Mouse (Mus musculus) lung, adult 2 months (tissue): ENCODE results near the gene Pld6. TPM values are rescaled to one million over a fixed set of nuclear protein-coding genes. Genes with fewer than 3 reads are reported as not detected.

Experiments used
- DNase-seq: peaks from one replicate; pipeline ENCODE4 v3.0.0; 2022
- H3K4me1 ChIP-seq: fragments of 200-500 bp; 2 replicates; pipeline ENCODE4 v1.6.1; 2011; ENCODE audit warnings: low read length; ENCODE audit not compliant: control insufficient read depth, insufficient read depth
- H3K4me3 ChIP-seq: fragments of 200-500 bp; replicated peaks from 2 replicates; pipeline ENCODE3; 2011; ENCODE audit warnings: low read depth, mild to moderate bottlenecking, control low read depth, low read length; ENCODE audit errors: extremely low read depth
- CTCF ChIP-seq: fragments of 200-500 bp; IDR thresholded peaks from 2 replicates; pipeline ENCODE4 v1.5.1; 2011; ENCODE audit warnings: mild to moderate bottlenecking, low read length, control low read depth; ENCODE audit not compliant: insufficient read depth
- POLR2A ChIP-seq: fragments of 200-500 bp; IDR thresholded peaks from 2 replicates; pipeline ENCODE4 v1.6.1; 2011; ENCODE audit warnings: low read depth, mild to moderate bottlenecking, control low read depth, low read length, borderline replicate concordance; ENCODE audit errors: extremely low read depth
- WGBS: fragments of 180-500 bp; shearing (Covaris S2); methylation state at CpG from one replicate; pipeline ENCODE4 v1.1.7; 2018; 5-methylcytosine and 5-hydroxymethylcytosine counted together
- polyA plus RNA-seq: library from polyadenylated mRNA; depleted of rRNA; stranded (reverse); fragments of >200 nt; gene quantifications from 2 replicates; pipeline ENCODE4 v1.2.3, GENCODE M21; 2012

Pld6 gene
- polyA plus RNA-seq, 1 experiment, result 2.0 TPM

DNA sequence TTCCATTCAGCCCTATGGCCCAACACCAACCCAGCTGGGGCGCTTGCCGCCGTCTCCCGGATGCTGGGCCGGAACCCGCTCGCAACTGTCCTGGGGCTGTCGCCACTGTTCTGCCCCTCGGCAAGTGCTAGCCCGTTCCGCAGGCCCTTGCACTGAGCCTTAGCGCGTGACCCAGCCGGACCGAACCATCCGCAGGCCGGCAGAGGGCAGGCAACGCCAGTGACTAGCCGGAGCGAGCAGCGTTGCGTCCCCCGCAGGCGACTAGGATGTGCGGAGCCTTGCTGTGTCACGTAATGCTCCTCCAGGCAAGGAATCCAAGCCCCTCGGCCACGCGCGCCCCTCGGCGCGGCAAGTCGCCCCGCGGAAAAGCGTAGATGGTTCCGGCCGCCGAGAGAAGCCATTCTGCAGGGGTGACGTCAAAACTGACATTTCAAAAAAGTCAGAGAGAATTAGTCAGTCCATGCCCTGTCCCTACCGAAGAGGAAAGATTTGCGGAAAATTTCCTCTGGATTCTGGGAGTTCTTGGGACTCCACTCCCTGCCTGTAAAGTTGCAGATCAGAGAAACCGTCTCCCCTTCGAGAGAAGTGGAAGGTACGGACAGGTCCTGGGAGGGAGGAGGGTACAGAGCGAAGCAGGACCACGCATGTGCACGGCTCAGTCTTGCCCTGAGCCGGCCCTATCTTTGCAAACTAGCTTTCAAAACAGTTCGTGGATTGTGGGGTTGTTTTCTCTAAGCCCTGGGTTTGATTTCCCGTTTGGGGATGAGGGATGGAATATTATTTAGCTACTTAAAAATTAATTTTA is 22.4 kb upstream of the Pld6 start, which contains the start of gene Flcn:
Gene Flcn (minus strand): TSS at position 347 of the 805 bp plus-strand sequence.
- Histone ChIP-seq H3K4me3 (peak within 1 kb of the TSS; percentile 75), H3K4me1 (no peaks in the 10 kb centered on the region; the same call in none of the 2 replicates)
- peak; percentile 91 for DNase-seq
- WGBS, result under 1% methylated on average over 52 of the region's 52 CpGs
- TF ChIP-seq CTCF (no peak), POLR2A (peak; percentile 97)

DNA sequence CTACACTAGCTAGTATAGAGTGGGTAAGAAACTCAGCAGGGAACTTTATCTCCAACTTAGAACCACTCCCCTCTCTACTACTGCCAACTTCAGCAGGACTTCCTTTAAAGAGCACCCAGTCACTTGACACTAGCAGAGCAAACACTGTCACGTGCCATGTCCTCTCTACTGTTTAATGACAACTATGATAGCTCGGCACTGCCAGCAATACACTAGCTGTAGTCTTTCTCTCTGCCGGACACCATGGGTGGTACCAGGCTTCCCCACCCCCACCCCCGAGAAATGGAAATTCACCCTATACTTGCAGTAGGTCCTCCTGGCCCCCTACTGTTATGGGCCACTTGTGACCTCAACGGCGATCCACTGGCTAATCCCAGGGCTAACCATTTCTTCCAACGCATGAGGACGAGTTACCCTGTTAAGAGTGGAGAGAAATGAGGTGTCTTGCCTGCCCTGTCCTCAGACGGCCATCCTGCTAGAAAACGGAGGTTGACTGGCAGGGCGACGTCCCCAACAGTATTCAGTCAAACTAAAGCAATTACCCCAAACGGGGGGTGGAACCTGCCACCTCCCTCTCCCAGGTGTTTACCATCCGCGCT is 21.7 kb upstream of the Pld6 start:
- WGBS, result under 1% methylated on average over 15 of the region's 15 CpGs
- H3K4me3 ChIP-seq, result peak overlapping the region; percentile 75
- no peak for DNase-seq

DNA sequence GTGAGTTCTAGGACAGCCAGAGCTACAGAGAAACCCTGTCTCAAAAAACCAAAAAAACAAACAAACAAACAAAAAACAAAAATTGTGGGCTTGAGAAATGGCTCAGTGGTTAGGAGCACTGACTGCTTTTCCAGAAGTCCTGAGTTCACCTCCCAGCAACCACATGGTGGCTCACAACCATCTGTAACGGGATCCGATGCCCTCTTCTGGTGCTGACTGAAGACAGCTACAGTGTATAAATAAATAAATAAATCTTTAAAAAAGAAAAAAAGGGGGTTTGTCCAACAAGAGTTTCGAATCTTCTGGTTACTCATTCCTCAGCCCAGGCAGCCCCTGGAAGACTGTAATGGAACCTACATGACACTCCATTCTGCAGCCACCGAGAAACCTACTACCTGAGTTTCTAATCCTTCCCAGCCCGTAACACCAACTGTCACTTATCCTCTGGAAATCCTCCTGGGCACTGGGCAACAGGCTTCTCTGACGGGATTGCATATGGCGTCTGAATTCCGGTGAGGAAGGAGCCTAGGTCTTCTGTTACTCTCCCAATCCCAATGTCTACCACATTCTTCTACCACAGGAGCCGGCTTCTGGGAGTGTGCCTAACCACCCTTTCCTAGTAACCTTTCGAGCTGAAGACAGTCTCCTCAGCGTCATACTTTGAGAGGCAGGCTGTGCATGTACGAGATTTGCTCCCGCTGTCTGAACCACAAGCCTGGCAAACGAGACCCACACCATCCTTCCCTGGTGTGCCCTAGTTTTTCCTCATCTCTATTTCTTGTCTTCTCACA is 20.9 kb upstream of the Pld6 start:
- no peak for TF ChIP-seq CTCF
- no peak for TF ChIP-seq POLR2A
- WGBS, result 59% methylated on average over 14 of the region's 14 CpGs
- no peaks in the 10 kb centered on the region; the same call in none of the 2 replicates for H3K4me1 ChIP-seq
- H3K4me3 ChIP-seq, result peak overlapping the region; percentile 44
- DNase-seq, result no peak

More for the DNA sequence above, 21.7 kb upstream of the Pld6 start:
- H3K4me1 ChIP-seq, result no peaks in the 10 kb centered on the region; the same call in none of the 2 replicates
- TF ChIP-seq POLR2A (no peak), CTCF (no peak)

DNA sequence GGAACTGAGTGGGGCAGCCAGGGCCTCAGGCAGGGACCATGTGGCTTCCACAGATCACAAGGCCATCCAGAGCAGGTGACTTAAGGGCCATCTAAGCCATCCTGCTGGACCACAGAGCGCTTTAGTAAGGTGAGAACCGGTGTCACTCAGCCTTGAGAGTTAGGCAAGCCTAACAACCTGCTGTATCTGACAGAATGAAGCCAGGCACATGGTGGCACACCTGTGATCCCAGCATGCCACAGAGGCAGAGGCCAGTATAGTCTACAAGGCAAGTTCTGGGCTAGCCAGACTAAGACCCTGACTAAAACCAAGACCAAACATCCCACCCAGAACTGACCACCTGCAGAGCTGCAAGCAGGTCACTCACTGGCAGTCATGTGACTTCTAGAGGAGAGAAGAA is 18.2 kb upstream of the Pld6 start:
- no peak for TF ChIP-seq CTCF
- TF ChIP-seq POLR2A, result no peak
- 93% methylated on average over 2 of the region's 2 CpGs for whole genome bisulfite sequencing
- DNase-seq, result no peak
- Histone ChIP-seq H3K4me1 (no peaks in the 10 kb centered on the region; the same call in none of the 2 replicates), H3K4me3 (no peak overlapping the region)

DNA sequence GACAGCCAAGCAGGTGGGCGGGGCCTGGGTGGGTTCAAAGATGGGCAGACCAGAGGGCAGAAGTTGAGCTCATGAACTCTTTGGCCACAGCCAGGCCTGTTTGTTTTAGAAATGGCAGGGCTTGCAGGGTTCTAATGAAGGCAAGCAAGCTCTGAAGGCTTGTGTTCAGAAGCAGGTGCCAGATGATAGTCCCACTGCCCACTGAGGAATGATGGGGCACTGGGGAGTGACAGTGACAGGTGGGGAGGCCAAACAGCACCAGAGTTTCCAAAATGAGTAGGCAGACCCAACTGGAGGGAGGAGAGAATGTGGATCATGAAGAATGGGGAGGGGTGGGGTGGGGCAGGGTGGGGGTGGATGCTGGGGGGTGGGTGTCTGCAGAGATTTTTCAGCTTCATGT is 17.8 kb upstream of the Pld6 start:
- no peak for DNase-seq
- no peak overlapping the region for H3K4me3 ChIP-seq
- WGBS, result 88% methylated on average over 1 of the region's 1 CpGs
- no peaks in the 10 kb centered on the region; the same call in 1 of the 2 replicates for H3K4me1 ChIP-seq
- no peak for TF ChIP-seq POLR2A
- no peak for TF ChIP-seq CTCF

DNA sequence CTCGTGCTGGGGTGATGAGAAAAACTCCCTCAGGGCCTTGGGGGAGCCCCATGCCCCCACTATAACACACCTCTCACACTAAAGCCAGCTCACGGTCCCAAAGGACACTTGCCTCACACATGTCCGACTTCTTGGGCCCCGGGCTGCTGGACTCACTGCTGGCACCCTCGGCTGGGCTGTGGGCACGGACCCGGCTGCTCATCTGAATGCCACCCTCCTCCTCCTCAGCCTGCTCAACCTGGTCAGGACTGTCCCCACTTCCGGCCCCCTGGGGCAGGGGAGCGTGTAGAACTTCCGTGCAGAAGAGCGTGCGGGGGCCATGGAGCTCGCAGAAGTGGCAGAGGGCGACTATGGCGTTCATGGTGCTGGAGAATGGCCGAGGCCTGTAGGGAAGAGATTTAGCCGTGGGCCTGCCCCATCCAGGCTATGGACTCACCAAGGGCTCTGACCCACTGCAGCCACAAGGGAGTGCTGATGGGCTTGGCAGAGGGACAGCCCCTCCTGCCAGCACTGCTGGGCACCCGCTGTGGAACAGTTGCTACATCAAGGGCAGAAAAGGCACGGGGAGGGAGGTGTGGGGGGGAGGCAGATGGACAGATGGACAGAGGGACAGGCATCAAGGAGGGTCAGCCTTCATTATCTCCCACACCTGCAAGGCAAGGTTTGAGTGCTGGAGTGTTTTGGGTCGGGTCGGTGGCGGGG is 17.1 kb upstream of the Pld6 start:
- 88% methylated on average over 22 of the region's 22 CpGs for WGBS
- H3K4me1 ChIP-seq, result no peaks in the 10 kb centered on the region; the same call in 1 of the 2 replicates
- no peak overlapping the region for H3K4me3 ChIP-seq
- no peak for DNase-seq
- TF ChIP-seq POLR2A (no peak), CTCF (no peak)

DNA sequence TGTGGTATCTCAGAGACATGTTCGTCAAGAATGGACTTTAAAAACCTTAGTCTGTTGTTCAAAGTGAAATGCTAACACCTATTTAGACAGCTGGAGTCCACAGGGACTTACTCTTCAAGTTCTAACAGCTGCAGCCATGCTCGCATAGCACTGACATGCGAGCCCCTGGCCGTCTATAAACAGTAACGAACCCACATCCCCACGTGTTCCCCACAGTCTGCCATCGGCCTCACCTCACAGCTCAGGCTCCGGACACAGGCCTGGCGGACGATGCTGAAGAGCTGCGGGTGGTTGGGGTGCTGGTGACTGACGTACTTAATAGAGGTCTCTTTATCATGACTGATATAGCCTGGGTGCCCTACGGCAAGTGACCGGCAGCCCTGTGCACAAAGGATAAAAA is 16.1 kb upstream of the Pld6 start:
- DNase-seq, result no peak
- WGBS, result 86% methylated on average over 14 of the region's 14 CpGs
- Histone ChIP-seq H3K4me1 (no peaks in the 10 kb centered on the region; the same call in 1 of the 2 replicates), H3K4me3 (no peak overlapping the region)
- no peak for TF ChIP-seq POLR2A
- TF ChIP-seq CTCF, result no peak

DNA sequence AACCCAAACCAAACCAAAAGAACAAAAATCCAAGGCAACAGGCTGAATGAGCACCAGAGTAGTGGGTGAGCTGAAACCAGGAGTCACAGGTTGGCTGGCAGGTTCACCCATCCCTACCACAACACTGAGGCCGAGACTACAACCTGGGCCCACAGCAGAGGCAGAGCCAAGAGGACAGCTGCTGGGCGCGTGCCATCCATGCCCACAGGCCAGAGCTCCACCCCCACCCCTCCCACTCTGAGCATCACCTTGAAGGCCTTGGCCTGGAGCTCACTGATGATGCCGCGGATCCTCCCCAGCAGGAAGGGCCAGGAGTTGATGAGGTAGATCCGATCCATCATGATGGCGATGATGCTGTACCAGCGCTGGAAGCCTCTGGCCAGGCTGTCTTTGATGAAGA is 14.4 kb upstream of the Pld6 start:
- Histone ChIP-seq H3K4me1 (no peaks in the 10 kb centered on the region), H3K4me3 (no peak overlapping the region)
- no peak for DNase-seq
- WGBS, result 91% methylated on average over 8 of the region's 8 CpGs
- TF ChIP-seq POLR2A, result no peak
- no peak for TF ChIP-seq CTCF

DNA sequence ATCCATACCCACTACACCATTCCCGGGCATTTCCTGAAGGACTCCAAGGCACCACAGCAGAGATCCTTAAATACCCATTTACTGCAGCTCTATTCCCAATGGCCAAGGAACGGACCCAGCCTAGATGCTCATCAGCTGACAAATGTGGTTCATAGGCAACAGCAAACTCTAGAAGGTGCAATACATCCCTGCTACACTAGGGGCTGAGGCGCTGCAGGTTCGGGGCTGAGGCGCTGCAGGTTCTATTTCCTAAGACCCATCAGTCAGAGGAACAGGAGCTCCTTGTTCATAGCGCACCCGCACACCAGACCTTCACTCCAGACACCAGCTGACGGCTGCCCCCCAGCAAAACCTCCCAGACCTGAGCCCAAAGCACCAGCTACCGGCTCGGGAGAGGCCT is 13.0 kb upstream of the Pld6 start:
- DNase-seq, result no peak
- H3K4me3 ChIP-seq, result no peak overlapping the region
- no peak for TF ChIP-seq CTCF
- TF ChIP-seq POLR2A, result no peak
- H3K4me1 ChIP-seq, result no peaks in the 10 kb centered on the region
- WGBS, result 93% methylated on average over 10 of the region's 10 CpGs
